In the genomic region with DNA sequence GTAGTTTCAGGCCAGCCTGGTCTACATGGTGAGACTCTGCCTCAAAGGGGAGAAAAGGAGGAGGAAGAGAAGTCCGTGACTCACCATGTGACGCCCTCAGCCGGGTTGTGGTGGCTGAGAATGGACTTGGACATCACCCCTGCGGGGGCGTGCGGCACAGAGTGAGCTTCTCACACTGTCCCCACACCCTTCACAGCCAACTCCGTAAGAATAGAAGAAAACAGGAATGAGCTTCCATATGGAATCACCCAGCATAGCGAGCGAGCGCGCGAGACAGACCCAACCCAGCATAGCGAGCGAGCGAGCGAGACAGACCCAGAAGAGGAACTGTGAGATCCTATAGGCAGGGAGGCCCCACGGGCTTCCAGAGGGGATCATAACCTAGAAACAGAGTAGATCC, we compare ENCODE assay signal across 19 mouse cellular contexts. TPM values are rescaled to one million over a fixed set of nuclear protein-coding genes. Genes with fewer than 3 reads are reported as not detected.
DNase-seq lines count a peak whose midpoint lies in the region; ATAC-seq and TF ChIP-seq lines count a peak whose summit lies in the region.
"Had no signal": no experiment of that assay in that cellular context is flagged by ENCODE, and none has a peak within 500 bp of the region (broad histone marks: within the 10 kb centered on the region; RNA-seq: fewer than 3 reads in every experiment).

No protein-coding gene starts in this region.

- H3K79me2 ChIP-seq in MEL (ENCODE audit: control insufficient read depth, insufficient read depth, low read length, poor library complexity) = no peaks in the 10 kb centered on the region

- no peak for TF ChIP-seq EP300 in MEL (IDR thresholded peaks at IDR 0.05; ENCODE audit: low read depth in 1 of 2, low read length in 2 of 2)

- no peak for DNase-seq in hindbrain, postnatal 0 days (ENCODE audit: low spot score)
- DNase-seq in MEL (ENCODE audit: low read depth, low spot score) = peak; percentile 51
- DNase-seq in right cerebral cortex, postnatal 25 days = peak; percentile 66
- no peak for DNase-seq in gastrocnemius, postnatal 14 days
- DNase-seq: cerebellum, postnatal 14 days; heart, postnatal 10 days; kidney, adult 8-10 months; kidney, postnatal 25 days; lung, embryonic 14.5 days; thymus, postnatal 4 days had no signal

- no peak for TF ChIP-seq RAD21 in MEL (IDR thresholded peaks at IDR 0.05; ENCODE audit: low read depth, low read length)

- H3K27ac ChIP-seq in hindbrain, postnatal 0 days = no peak overlapping the region
- H3K27ac ChIP-seq in hindbrain, embryonic 13.5 days = no peak overlapping the region
- no peak overlapping the region for H3K27ac ChIP-seq in MEL (ENCODE audit: control insufficient read depth, low read depth, low read length)
- H3K27ac ChIP-seq in cortical plate, adult 2 months (ENCODE audit: insufficient read depth, low read length) = 0 out of 2 replicates have a peak overlapping the region, but pooled peaks have one; percentile 15
- H3K27ac ChIP-seq: forebrain, embryonic 15.5 days; limb, embryonic 10.5 days; midbrain, embryonic 15.5 days had no signal

- WGBS in hindbrain, postnatal 0 days = 73% methylated on average over 17 of the region's 17 CpGs
- WGBS in hindbrain, embryonic 13.5 days = 84% methylated on average over 17 of the region's 17 CpGs

- intact Hi-C loops in gastrocnemius, postnatal 14 days (cut with DNase I; ENCODE audit: low total_unique reads) = no loop called here

- no peak overlapping the region for H3K4me3 ChIP-seq in hindbrain, postnatal 0 days (ENCODE audit: low read length)
- no peak overlapping the region for H3K4me3 ChIP-seq in hindbrain, embryonic 13.5 days
- H3K4me3 ChIP-seq in MEL (ENCODE audit: control insufficient read depth in 1 of 2, insufficient read depth in 1 of 2, low read depth in 2 of 2, low read length in 2 of 2) = peak overlapping the region; percentile 59 to 60
- no peak overlapping the region for H3K4me3 ChIP-seq in cortical plate, adult 2 months (ENCODE audit: insufficient read depth, low read length)
- H3K4me3 ChIP-seq: forebrain, embryonic 15.5 days; limb, embryonic 10.5 days; megakaryocyte, embryonic 14.5 days; midbrain, embryonic 15.5 days had no signal

- no peak for ATAC-seq in hindbrain, postnatal 0 days
- ATAC-seq in hindbrain, embryonic 13.5 days (ENCODE audit: low FRiP score) = no peak
- ATAC-seq in cerebellum, adult (ENCODE audit: insufficient number of reproducible peaks, low FRiP score, low TSS enrichment) = no peak
- ATAC-seq: forebrain, embryonic 15.5 days; hindbrain, embryonic 16.5 days; midbrain, embryonic 15.5 days had no signal

- TF ChIP-seq CTCF in hindbrain, postnatal 0 days (IDR thresholded peaks at IDR 0.05; ENCODE audit: low read depth) = no peak
- TF ChIP-seq CTCF in MEL (IDR thresholded peaks at IDR 0.05 in 2 of 3, conservative IDR thresholded peaks at IDR 0.05 in 1 of 3; ENCODE audit: control insufficient read depth in 1 of 3, insufficient read depth in 1 of 3, low read depth in 2 of 3, low read length in 3 of 3, poor library complexity in 1 of 3, severe bottlenecking in 1 of 3) = no peak
- no peak for TF ChIP-seq CTCF in cortical plate, adult 2 months (IDR thresholded peaks at IDR 0.05; ENCODE audit: extremely low read depth, insufficient read depth, low read length)

- H3K36me3 ChIP-seq in hindbrain, postnatal 0 days (ENCODE audit: insufficient read depth, low read length) = no peaks in the 10 kb centered on the region
- no peaks in the 10 kb centered on the region for H3K36me3 ChIP-seq in hindbrain, embryonic 13.5 days
- H3K36me3 ChIP-seq in MEL (ENCODE audit: control insufficient read depth in 1 of 2, insufficient read depth in 2 of 2, low read length in 2 of 2) = no peaks in the 10 kb centered on the region
- H3K36me3 ChIP-seq: forebrain, embryonic 15.5 days; limb, embryonic 10.5 days; midbrain, embryonic 15.5 days had no signal

- H3K4me2 ChIP-seq in hindbrain, postnatal 0 days (ENCODE audit: low read depth, low read length) = peak overlapping the region; percentile 27
- H3K4me2 ChIP-seq in hindbrain, embryonic 13.5 days = no peak overlapping the region
- H3K4me2 ChIP-seq: forebrain, embryonic 15.5 days; liver, embryonic 11.5 days; lung, embryonic 14.5 days; midbrain, embryonic 15.5 days had no signal

- H3K9ac ChIP-seq in hindbrain, postnatal 0 days (replicated peaks; ENCODE audit: low read length) = no peak overlapping the region
- no peak overlapping the region for H3K9ac ChIP-seq in hindbrain, embryonic 13.5 days
- peak overlapping the region; percentile 64 for H3K9ac ChIP-seq in MEL (ENCODE audit: control insufficient read depth, low read depth, low read length, poor library complexity, severe bottlenecking)
- H3K9ac ChIP-seq: forebrain, embryonic 15.5 days; lung, embryonic 14.5 days; midbrain, embryonic 15.5 days had no signal

- H3K4me1 ChIP-seq in hindbrain, postnatal 0 days (ENCODE audit: insufficient read depth, low read length) = no peaks in the 10 kb centered on the region; the same call in 1 of the 2 replicates
- H3K4me1 ChIP-seq in hindbrain, embryonic 13.5 days (replicated peaks) = 0 out of 2 replicates have a peak, but pooled peaks cover 10% of the 10 kb centered on the region
- no peaks in the 10 kb centered on the region for H3K4me1 ChIP-seq in MEL (ENCODE audit: control insufficient read depth in 1 of 2, insufficient read depth in 2 of 2, low read length in 2 of 2)
- H3K4me1 ChIP-seq in cortical plate, adult 2 months (ENCODE audit: control insufficient read depth, insufficient read depth, low read length) = peaks cover 10% of the 10 kb centered on the region
- H3K4me1 ChIP-seq: limb, embryonic 10.5 days; midbrain, embryonic 15.5 days had no signal

- no peaks in the 10 kb centered on the region for H3K27me3 ChIP-seq in hindbrain, postnatal 0 days (ENCODE audit: insufficient read depth, low read length)
- H3K27me3 ChIP-seq in hindbrain, embryonic 13.5 days = no peaks in the 10 kb centered on the region
- H3K27me3 ChIP-seq in MEL (ENCODE audit: control insufficient read depth in 1 of 2, insufficient read depth in 2 of 2, low read length in 2 of 2) = no peaks in the 10 kb centered on the region; a peak in 1 of 4 replicates
- H3K27me3 ChIP-seq: forebrain, embryonic 15.5 days; midbrain, embryonic 15.5 days had no signal

- no peaks in the 10 kb centered on the region for H3K9me3 ChIP-seq in hindbrain, postnatal 0 days (ENCODE audit: low read length)
- no peaks in the 10 kb centered on the region for H3K9me3 ChIP-seq in hindbrain, embryonic 13.5 days
- no peaks in the 10 kb centered on the region for H3K9me3 ChIP-seq in MEL (replicated peaks; ENCODE audit: insufficient read depth, low read length)
- H3K9me3 ChIP-seq: forebrain, embryonic 15.5 days; limb, embryonic 10.5 days; megakaryocyte, embryonic 14.5 days; midbrain, embryonic 15.5 days had no signal

- no peak for TF ChIP-seq POLR2A in MEL (IDR thresholded peaks at IDR 0.05; ENCODE audit: control insufficient read depth in 1 of 2, insufficient read depth in 1 of 2, low read depth in 1 of 2, low read length in 2 of 2, poor library complexity in 1 of 2)
- TF ChIP-seq POLR2A in cortical plate, adult 2 months (IDR thresholded peaks at IDR 0.05; ENCODE audit: extremely low read depth, insufficient read depth, low read length) = no peak

RNA-seq across cellular contexts. Expression of a gene that starts 19.9 kb away (rescaled TPM):
- 109 and 132 TPM in 2 replicates for total RNA-seq in hindbrain, postnatal 0 days (2014; rRNA removed)
- polyA plus RNA-seq in hindbrain, postnatal 0 days (2015; fragmentation: Nextera tagmentation; extraction: Ambion mirVana) = 99.9 and 107 TPM in 2 replicates
- 94.2 and 95.8 TPM in 2 replicates for polyA plus RNA-seq in hindbrain, embryonic 13.5 days (2015; fragmentation: Nextera tagmentation; extraction: Ambion mirVana)
- 5.2 and 7.1 TPM in 2 replicates for total RNA-seq in MEL (2012; rRNA removed)
- 10 to 100 TPM in 1 of 2 experiments, not detected in 1; 45.1 TPM for polyA plus RNA-seq in MEL (2012; ENCODE audit: insufficient read depth in 1 of 2, insufficient read length in 2 of 2, low read depth in 1 of 2, low replicate concordance in 2 of 2, missing spikeins in 1 of 2)
- 246 and 283 TPM in 2 replicates for polyA plus RNA-seq in cortical plate, adult 2 months (2012; rRNA removed)
- total RNA-seq in gastrocnemius, postnatal 14 days (2021) = 10 to 100 TPM; 35.0 to 40.0 TPM

RNA-seq across cellular contexts. Expression of a gene that starts 26.6 kb away (rescaled TPM):
- total RNA-seq in hindbrain, postnatal 0 days (2014; rRNA removed) = 0.43 and 3.4 TPM in 2 replicates
- polyA plus RNA-seq in hindbrain, postnatal 0 days (2015; fragmentation: Nextera tagmentation; extraction: Ambion mirVana) = 0.92 and 0.99 TPM in 2 replicates
- polyA plus RNA-seq in hindbrain, embryonic 13.5 days (2015; fragmentation: Nextera tagmentation; extraction: Ambion mirVana) = 2.0 and 2.3 TPM in 2 replicates
- total RNA-seq in MEL (2012; rRNA removed) = 12.6 and 12.7 TPM in 2 replicates
- 10 to 100 TPM in 1 of 2 experiments, not detected in 1; 13.0 TPM for polyA plus RNA-seq in MEL (2012; ENCODE audit: insufficient read depth in 1 of 2, insufficient read length in 2 of 2, low read depth in 1 of 2, low replicate concordance in 2 of 2, missing spikeins in 1 of 2)
- 2.5 and 3.1 TPM in 2 replicates for polyA plus RNA-seq in cortical plate, adult 2 months (2012; rRNA removed)
- total RNA-seq in gastrocnemius, postnatal 14 days (2021) = 1 to 10 TPM in 1 of 2 experiments, under 1 TPM in 1; 0.92 to 1.8 TPM

RNA-seq across cellular contexts. Expression of a gene that starts 32.0 kb away (rescaled TPM):
- total RNA-seq in hindbrain, postnatal 0 days (2014; rRNA removed) = 113 and 150 TPM in 2 replicates
- polyA plus RNA-seq in hindbrain, postnatal 0 days (2015; fragmentation: Nextera tagmentation; extraction: Ambion mirVana) = 88.1 and 93.7 TPM in 2 replicates
- polyA plus RNA-seq in hindbrain, embryonic 13.5 days (2015; fragmentation: Nextera tagmentation; extraction: Ambion mirVana) = 81.4 and 90.1 TPM in 2 replicates
- total RNA-seq in MEL (2012; rRNA removed) = 195 and 279 TPM in 2 replicates
- polyA plus RNA-seq in MEL (2012; ENCODE audit: insufficient read depth in 1 of 2, insufficient read length in 2 of 2, low read depth in 1 of 2, low replicate concordance in 2 of 2, missing spikeins in 1 of 2) = 100 to 1,000 TPM in 1 of 2 experiments, not detected in 1; 204 TPM
- 204 and 218 TPM in 2 replicates for polyA plus RNA-seq in cortical plate, adult 2 months (2012; rRNA removed)
- 1 to 10 TPM; 2.7 to 3.6 TPM for total RNA-seq in gastrocnemius, postnatal 14 days (2021)

RNA-seq across cellular contexts. Expression of a gene that starts 37.2 kb away (rescaled TPM):
- 163 and 240 TPM in 2 replicates for total RNA-seq in hindbrain, postnatal 0 days (2014; rRNA removed)
- 239 and 242 TPM in 2 replicates for polyA plus RNA-seq in hindbrain, postnatal 0 days (2015; fragmentation: Nextera tagmentation; extraction: Ambion mirVana)
- polyA plus RNA-seq in hindbrain, embryonic 13.5 days (2015; fragmentation: Nextera tagmentation; extraction: Ambion mirVana) = 173 and 179 TPM in 2 replicates
- 2.1 and 2.7 TPM in 2 replicates for total RNA-seq in MEL (2012; rRNA removed)
- 10 to 100 TPM in 1 of 2 experiments, not detected in 1; 12.6 TPM for polyA plus RNA-seq in MEL (2012; ENCODE audit: insufficient read depth in 1 of 2, insufficient read length in 2 of 2, low read depth in 1 of 2, low replicate concordance in 2 of 2, missing spikeins in 1 of 2)
- polyA plus RNA-seq in cortical plate, adult 2 months (2012; rRNA removed) = 539 and 545 TPM in 2 replicates
- total RNA-seq in gastrocnemius, postnatal 14 days (2021) = 10 to 100 TPM; 52.4 to 64.9 TPM

RNA-seq across cellular contexts. Expression of a gene that starts 41.7 kb away (rescaled TPM):
- total RNA-seq in hindbrain, postnatal 0 days (2014; rRNA removed) = 0.16 and 2.1 TPM in 2 replicates
- 0.26 and 0.29 TPM in 2 replicates for polyA plus RNA-seq in hindbrain, postnatal 0 days (2015; fragmentation: Nextera tagmentation; extraction: Ambion mirVana)
- polyA plus RNA-seq in hindbrain, embryonic 13.5 days (2015; fragmentation: Nextera tagmentation; extraction: Ambion mirVana) = 0.32 and 0.84 TPM in 2 replicates
- 0.12 and 0.13 TPM in 2 replicates for total RNA-seq in MEL (2012; rRNA removed)
- under 1 TPM in 1 of 2 experiments, not detected in 1; 0.15 TPM for polyA plus RNA-seq in MEL (2012; ENCODE audit: insufficient read depth in 1 of 2, insufficient read length in 2 of 2, low read depth in 1 of 2, low replicate concordance in 2 of 2, missing spikeins in 1 of 2)
- 1.4 and 1.6 TPM in 2 replicates for polyA plus RNA-seq in cortical plate, adult 2 months (2012; rRNA removed)
- under 1 TPM; 0.31 to 0.55 TPM for total RNA-seq in gastrocnemius, postnatal 14 days (2021)
- polyA plus RNA-seq: lung, embryonic 14.5 days had no signal

Comparison
In these comparisons a context has a peak if more than half of its experiments do, and no peak if none do; other contexts are left out.
1. DNase-seq: peak in MEL (single experiment) and right cerebral cortex, postnatal 25 days (single experiment); none in hindbrain, postnatal 0 days (single experiment) and gastrocnemius, postnatal 14 days (single experiment).
2. H3K4me3 ChIP-seq: peak in MEL (2 of 2); none in hindbrain, postnatal 0 days (single experiment), hindbrain, embryonic 13.5 days (single experiment) and cortical plate, adult 2 months (single experiment).